Mouse (Mus musculus): ENCODE measurements around the gene Gm3448.

Gm3448 gene

DNA sequence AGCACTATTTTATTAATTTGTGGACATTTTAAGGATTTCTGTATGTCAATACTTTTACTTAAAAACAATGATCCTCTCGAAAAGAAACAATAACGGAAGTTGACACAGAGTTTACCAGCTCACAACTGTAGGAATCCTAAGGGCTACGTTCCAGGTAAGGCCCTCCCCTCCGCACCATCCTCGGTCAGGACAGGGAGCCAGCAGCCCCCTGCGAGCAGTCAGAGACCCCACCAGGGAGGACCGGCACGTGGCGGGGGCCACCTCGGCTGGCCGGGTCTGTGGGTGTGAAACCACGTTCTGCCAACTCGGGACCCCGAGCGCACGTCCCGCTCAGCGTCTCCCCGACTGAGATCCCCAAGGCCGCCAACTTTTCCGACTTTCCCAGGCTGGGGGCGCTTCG, 80.8 kb downstream of the Gm3448 start:
- no peak for DNase-seq (ENCODE audit: low read depth, low spot score)

GRCm38 (mm10) chr17:14959979-14960378, 81.4 kb downstream of the Gm3448 start:
- peak; percentile 43 for DNase-seq (ENCODE audit: low read depth, low spot score)

DNA sequence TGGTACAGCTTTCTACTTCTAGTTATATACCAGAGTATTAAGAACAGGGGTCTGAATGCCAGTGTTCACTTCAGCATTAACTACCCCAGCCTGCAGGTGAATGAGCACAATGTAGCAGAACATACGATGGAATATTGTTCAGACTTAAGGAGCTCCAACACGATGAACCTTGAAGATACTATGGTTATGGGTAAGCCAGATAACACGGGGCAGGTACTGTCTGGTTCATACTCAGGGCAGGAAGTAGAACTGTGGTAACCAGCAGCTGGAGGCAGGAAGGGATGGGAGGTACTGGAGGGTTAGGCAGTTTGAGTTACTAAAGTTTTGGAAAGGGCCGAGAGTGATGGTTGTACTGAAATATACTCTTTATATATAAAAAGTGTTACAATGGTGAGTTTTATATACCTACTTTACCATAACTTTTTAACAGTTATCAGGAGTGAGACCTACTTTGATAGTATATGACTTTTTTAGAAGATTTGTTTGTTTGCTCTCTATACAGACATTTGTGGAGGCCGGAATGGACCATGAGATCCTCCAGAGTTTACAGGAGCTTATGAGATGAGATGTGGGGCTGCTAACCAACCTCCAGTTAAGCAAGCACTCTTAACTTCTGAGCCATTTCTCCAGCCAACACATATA, 82.5 kb downstream of the Gm3448 start:
- no peak for DNase-seq (ENCODE audit: low read depth, low spot score)

DNA sequence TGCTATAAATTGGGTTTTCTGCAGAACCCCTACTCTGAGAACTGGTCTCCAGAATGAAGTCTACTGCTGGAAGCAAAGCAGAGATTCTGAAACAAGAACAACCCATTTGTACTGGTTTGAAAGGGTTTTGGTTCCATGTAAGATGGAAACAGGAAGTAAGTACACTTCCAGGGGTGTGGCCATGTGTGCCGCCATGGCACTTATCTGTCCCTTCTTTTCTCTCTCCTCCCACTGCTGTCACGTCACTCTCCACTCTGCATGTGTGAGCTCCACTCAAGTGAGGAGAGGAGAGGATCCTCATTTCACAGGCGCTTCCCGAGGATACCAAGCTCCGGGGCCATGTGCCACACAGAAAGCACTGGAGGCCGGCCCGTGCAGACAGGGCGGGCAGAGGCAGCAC, 87.9 kb downstream of the Gm3448 start:
- no peak for DNase-seq (ENCODE audit: low read depth, low spot score)

DNA sequence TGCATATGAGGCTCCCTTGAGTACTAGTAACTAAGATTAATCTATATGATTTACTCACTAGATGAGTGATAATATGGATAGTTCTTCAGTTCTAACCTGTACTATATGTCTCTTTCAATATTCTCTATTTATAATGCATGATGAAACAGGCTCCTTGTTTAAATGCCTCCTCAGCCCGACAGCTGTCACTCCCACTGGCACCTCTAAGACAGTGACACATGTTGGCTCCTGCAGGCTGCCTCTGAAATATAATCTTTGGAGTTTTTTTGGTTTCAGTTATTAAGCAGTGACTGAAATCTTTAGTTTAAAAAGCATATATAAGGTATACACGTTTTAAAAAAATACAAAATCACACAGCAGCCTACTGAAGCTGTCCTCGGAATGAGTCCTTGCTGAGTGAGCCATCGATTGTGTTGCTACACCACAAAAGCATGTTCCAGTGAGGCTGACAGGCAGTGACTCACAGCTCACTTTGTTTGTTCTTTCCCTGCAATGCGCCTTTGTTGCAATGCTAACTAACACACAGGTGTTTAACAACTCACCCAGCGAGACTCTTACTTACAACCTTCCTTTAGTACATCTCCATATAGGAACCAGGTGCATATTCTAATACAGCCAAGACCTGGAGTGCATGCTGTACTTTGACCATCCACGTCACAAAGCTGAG, 92.0 kb downstream of the Gm3448 start:
- peak; percentile 40 for DNase-seq (ENCODE audit: low read depth, low spot score)

Measured in brain, adult 2 months (tissue).